Mouse (Mus musculus) myocyte (in vitro differentiated cells): ENCODE results near the gene Plin1. TPM values are rescaled to one million over a fixed set of nuclear protein-coding genes. Genes with fewer than 3 reads are reported as not detected.

Experiments
- H3K27me3 ChIP-seq: one replicate; pipeline ENCODE4 v1.6.1; 2011; ENCODE audit not compliant: control insufficient read depth, insufficient read depth, insufficient read length
- H3K36me3 ChIP-seq: one replicate; pipeline ENCODE4 v1.6.1; 2011; ENCODE audit not compliant: control insufficient read depth, insufficient read depth
- H3K4me2 ChIP-seq: one replicate; pipeline ENCODE4 v1.6.1; 2011; ENCODE audit warnings: low read depth, control low read depth
- H3K4me3 ChIP-seq: one replicate; pipeline ENCODE4 v1.5.1; 2011; ENCODE audit warnings: mild to moderate bottlenecking, control low read depth, moderate library complexity
- H3K79me2 ChIP-seq: one replicate; pipeline ENCODE4 v1.6.1; 2011; ENCODE audit not compliant: control insufficient read depth, insufficient read depth
- H3ac ChIP-seq: one replicate; pipeline ENCODE4 v1.6.1; 2011; ENCODE audit not compliant: control insufficient read depth, insufficient read length
- CEBPB ChIP-seq: IDR thresholded peaks from 2 replicates; pipeline ENCODE4 v1.6.1; 2011; ENCODE audit warnings: mild to moderate bottlenecking, moderate library complexity; ENCODE audit not compliant: poor library complexity, insufficient read depth, severe bottlenecking
- E2F4 ChIP-seq: IDR thresholded peaks from one replicate; pipeline ENCODE4 v1.6.1; 2011; ENCODE audit warnings: mild to moderate bottlenecking, control low read depth, moderate library complexity; ENCODE audit not compliant: insufficient read depth
- MAX ChIP-seq: IDR thresholded peaks from one replicate; pipeline ENCODE4 v1.6.1; 2011; ENCODE audit warnings: low read depth, mild to moderate bottlenecking, control low read depth
- MYOD1 ChIP-seq, 3 experiments: IDR thresholded peaks; one replicate each; pipeline ENCODE4 v1.6.1; 2011; ENCODE audit warnings: control low read depth in 2 of 3, low read depth in 2 of 3, mild to moderate bottlenecking in 2 of 3, moderate library complexity in 1 of 3; ENCODE audit not compliant: insufficient read length in 2 of 3, control insufficient read depth in 1 of 3
- MYOG ChIP-seq, 3 experiments: IDR thresholded peaks; one replicate each; pipeline ENCODE4 v1.6.1; 2011; ENCODE audit warnings: control low read depth in 2 of 3, low read depth in 2 of 3, mild to moderate bottlenecking in 2 of 3; ENCODE audit not compliant: insufficient read length in 2 of 3, control insufficient read depth in 1 of 3, insufficient read depth in 1 of 3
- POLR2A ChIP-seq: IDR thresholded peaks from one replicate; pipeline ENCODE4 v1.6.1; 2011; ENCODE audit warnings: low read depth, mild to moderate bottlenecking, control low read depth, moderate library complexity; ENCODE audit not compliant: insufficient read length
- POLR2AphosphoS2 ChIP-seq: IDR thresholded peaks from one replicate; pipeline ENCODE4 v1.6.1; 2011; ENCODE audit warnings: low read depth, control low read depth; ENCODE audit not compliant: insufficient read length
- REST ChIP-seq: IDR thresholded peaks from one replicate; pipeline ENCODE4 v1.6.1; 2011; ENCODE audit warnings: mild to moderate bottlenecking, control low read depth, moderate library complexity; ENCODE audit not compliant: insufficient read depth, insufficient read length
- SRF ChIP-seq: IDR thresholded peaks from one replicate; pipeline ENCODE4 v1.6.1; 2011; ENCODE audit warnings: low read depth; ENCODE audit not compliant: control insufficient read depth, insufficient read length
- TCF12 ChIP-seq: IDR thresholded peaks from one replicate; pipeline ENCODE4 v1.6.1; 2011; ENCODE audit warnings: mild to moderate bottlenecking, control low read depth; ENCODE audit not compliant: poor library complexity, insufficient read depth, severe bottlenecking
- TCF3 ChIP-seq: IDR thresholded peaks from one replicate; pipeline ENCODE4 v1.6.1; 2011; ENCODE audit warnings: low read depth, control low read depth; ENCODE audit not compliant: insufficient read length
- USF1 ChIP-seq: IDR thresholded peaks from one replicate; pipeline ENCODE4 v1.6.1; 2011; ENCODE audit warnings: low read depth, mild to moderate bottlenecking, control low read depth, moderate library complexity
- polyA plus RNA-seq: library from polyadenylated mRNA; unstranded; fragments of >200 nt; fragmentation: generic; extraction: Trizol; gene quantifications from one replicate; pipeline ENCODE4 v1.2.1, GENCODE M21; 2012; ENCODE audit warnings: missing spikeins

The Plin1 gene
- polyA plus RNA-seq, 1 experiment: not detected

DNA sequence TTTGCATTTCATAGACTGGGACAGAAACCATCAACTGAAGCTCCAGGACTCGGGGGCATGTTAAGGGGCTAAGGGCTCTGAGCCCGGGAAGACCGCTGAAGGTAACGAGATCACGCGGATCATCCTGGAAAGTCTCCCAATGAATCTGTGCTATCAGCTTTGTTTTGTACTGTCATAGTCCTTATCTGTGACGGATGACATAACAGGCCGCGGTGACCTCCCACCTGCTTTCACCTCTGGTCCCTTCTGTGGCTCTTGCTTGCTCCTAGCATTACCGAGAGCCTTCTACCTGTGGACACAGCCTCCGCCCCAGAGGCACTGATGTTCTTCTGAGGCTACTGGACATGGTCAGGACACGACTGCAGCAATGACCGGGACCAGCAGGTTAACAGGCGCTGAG, 3.8 kb upstream of the Plin1 start:
- TF ChIP-seq MYOG (IDR thresholded peaks at IDR 0.05; ENCODE audit: control insufficient read depth in 1 of 3, insufficient read depth in 1 of 3, insufficient read length in 2 of 3, low read depth in 2 of 3) (no peak), USF1 (no peak), E2F4 (no peak), MYOD1 (IDR thresholded peaks at IDR 0.05; ENCODE audit: control insufficient read depth in 1 of 3, insufficient read length in 2 of 3, low read depth in 2 of 3) (no peak), REST (no peak), CEBPB (no peak), TCF3 (no peak), POLR2AphosphoS2 (no peak), MAX (no peak), TCF12 (no peak), SRF (no peak), POLR2A (no peak)
- no peaks in the 10 kb centered on the region for H3K36me3 ChIP-seq
- no peak overlapping the region for H3K4me2 ChIP-seq
- H3K4me3 ChIP-seq: no peak overlapping the region
- no peak overlapping the region for H3ac ChIP-seq
- peaks cover 4% of the 10 kb centered on the region for H3K27me3 ChIP-seq
- no peaks in the 10 kb centered on the region for H3K79me2 ChIP-seq

DNA sequence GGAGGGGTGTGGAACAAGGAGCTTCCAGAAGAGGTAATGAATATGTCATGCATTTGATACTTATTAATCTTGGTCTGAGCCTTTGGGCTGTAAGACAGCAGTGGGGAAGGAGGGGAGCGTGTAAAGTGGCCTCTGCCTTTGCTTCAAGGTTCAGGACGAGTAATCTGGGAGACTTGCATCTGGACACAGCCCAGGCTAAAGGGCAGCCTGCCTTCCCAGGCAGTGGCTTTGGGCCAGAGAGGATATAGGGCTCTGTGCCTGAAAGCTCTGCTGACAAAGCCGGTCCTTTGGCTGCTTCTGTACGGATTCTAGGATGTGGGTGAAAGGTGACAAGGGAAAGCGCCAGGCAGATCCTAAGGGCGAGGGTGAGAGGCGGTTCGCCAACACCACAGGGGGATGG, 1.9 kb upstream of the Plin1 start:
- no peak for TF ChIP-seq USF1
- no peak for TF ChIP-seq MYOD1 (IDR thresholded peaks at IDR 0.05; ENCODE audit: control insufficient read depth in 1 of 3, insufficient read length in 2 of 3, low read depth in 2 of 3)
- no peak for TF ChIP-seq SRF
- no peak for TF ChIP-seq E2F4
- Histone ChIP-seq H3K79me2 (no peaks in the 10 kb centered on the region), H3K4me3 (no peak overlapping the region), H3ac (no peak overlapping the region), H3K4me2 (no peak overlapping the region), H3K36me3 (no peaks in the 10 kb centered on the region), H3K27me3 (peaks cover 6% of the 10 kb centered on the region)

DNA sequence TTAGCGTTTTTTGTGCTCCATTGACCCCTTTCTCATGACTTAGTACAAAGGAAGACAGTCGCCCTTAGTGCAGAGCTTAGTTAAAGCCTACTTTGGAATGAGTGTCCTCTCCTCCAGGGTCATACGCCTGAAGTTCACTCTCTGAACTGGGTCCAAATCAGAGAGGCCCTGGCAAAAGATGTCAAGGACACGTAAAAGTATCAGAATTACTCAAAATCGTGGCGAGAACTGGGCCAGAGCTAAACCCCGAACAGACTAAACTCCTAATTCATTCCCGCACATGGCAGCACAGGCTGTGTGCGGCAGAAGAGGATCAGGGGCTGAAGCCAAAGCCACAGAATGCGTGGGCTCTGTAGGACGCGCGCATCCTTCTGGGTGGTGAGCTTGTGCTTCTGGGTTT, 1.3 kb downstream of the Plin1 start:
- no peaks in the 10 kb centered on the region for H3K79me2 ChIP-seq
- TF ChIP-seq MYOG (IDR thresholded peaks at IDR 0.05; ENCODE audit: control insufficient read depth in 1 of 3, insufficient read depth in 1 of 3, insufficient read length in 2 of 3, low read depth in 2 of 3) (no peak), REST (no peak), POLR2A (no peak), MAX (no peak), USF1 (no peak), POLR2AphosphoS2 (no peak), MYOD1 (IDR thresholded peaks at IDR 0.05; ENCODE audit: control insufficient read depth in 1 of 3, insufficient read length in 2 of 3, low read depth in 2 of 3) (no peak), TCF3 (no peak), CEBPB (no peak), TCF12 (no peak)
- H3K4me3 ChIP-seq: no peak overlapping the region
- peaks cover 6% of the 10 kb centered on the region for H3K27me3 ChIP-seq
- H3K36me3 ChIP-seq: no peaks in the 10 kb centered on the region
- H3K4me2 ChIP-seq: no peak overlapping the region
- no peak overlapping the region for H3ac ChIP-seq

DNA sequence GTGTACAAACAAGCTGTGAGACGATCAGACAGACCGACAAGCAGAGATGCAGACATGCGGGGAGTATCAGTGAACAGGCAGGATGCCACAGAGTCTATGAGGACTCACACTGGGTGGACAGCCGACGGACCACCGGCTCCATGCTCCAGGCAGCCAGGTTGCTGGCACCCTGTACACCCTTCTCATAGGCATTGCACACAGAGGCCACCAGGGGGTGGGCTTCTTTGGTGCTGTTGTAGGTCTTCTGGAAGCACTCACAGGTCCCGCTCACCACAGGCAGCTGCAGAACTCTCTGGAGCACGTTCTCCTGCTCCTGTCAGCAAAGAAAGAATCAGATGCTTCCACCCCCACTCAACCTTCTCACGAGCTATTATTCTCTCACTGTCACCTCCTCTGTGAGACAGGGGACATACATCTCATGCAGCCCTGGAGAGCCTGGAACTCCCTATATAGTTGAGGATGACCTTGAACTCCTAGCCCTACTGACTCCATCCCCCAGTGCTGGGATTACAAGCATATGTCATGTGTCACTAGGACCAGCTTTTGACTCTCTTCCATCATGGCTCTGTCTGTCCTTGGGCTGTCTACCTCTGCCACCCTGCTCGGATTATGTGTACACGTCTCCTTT, 2.8 kb downstream of the Plin1 start:
- TF ChIP-seq REST (no peak), POLR2AphosphoS2 (no peak), POLR2A (no peak), MAX (no peak), USF1 (no peak), MYOD1 (IDR thresholded peaks at IDR 0.05; ENCODE audit: control insufficient read depth in 1 of 3, insufficient read length in 2 of 3, low read depth in 2 of 3) (no peak), E2F4 (no peak), MYOG (IDR thresholded peaks at IDR 0.05; ENCODE audit: control insufficient read depth in 1 of 3, insufficient read depth in 1 of 3, insufficient read length in 2 of 3, low read depth in 2 of 3) (no peak)
- Histone ChIP-seq H3K4me3 (no peak overlapping the region), H3ac (no peak overlapping the region), H3K79me2 (no peaks in the 10 kb centered on the region), H3K4me2 (peak overlapping the region; percentile 24), H3K36me3 (no peaks in the 10 kb centered on the region), H3K27me3 (peaks cover 12% of the 10 kb centered on the region)

DNA sequence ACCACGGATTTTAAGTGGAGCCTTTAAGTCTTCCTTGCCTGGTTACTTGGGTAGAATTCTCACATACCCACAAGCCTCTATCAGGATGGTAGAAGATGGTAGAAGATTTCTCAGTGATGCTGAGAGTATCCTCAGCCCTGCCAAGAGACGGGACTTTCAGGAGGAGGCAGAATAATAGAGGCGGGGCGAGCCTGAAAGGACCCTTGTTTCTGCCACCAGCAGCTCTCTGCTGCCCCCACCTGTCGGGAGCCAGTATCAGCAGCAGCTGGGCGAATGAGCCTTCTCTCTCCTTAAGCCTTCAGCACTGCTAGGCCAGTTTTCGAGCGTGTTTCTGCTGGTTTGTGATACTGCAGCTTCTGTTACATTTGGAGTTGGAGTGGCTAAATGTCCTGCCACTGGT, 3.5 kb downstream of the Plin1 start:
- Histone ChIP-seq H3ac (no peak overlapping the region), H3K4me2 (peak overlapping the region; percentile 24), H3K36me3 (no peaks in the 10 kb centered on the region), H3K27me3 (peaks cover 12% of the 10 kb centered on the region), H3K79me2 (no peaks in the 10 kb centered on the region), H3K4me3 (no peak overlapping the region)
- TF ChIP-seq POLR2AphosphoS2 (no peak), MYOG (IDR thresholded peaks at IDR 0.05; ENCODE audit: control insufficient read depth in 1 of 3, insufficient read depth in 1 of 3, insufficient read length in 2 of 3, low read depth in 2 of 3) (peak in 1 of 3 experiments; percentile 24), MYOD1 (IDR thresholded peaks at IDR 0.05; ENCODE audit: control insufficient read depth in 1 of 3, insufficient read length in 2 of 3, low read depth in 2 of 3) (peak in 1 of 3 experiments; percentile 15)
